Mouse (Mus musculus) midbrain, embryonic 13.5 days (tissue): ENCODE measurements around the gene Cox8a. TPM values are rescaled to one million over a fixed set of nuclear protein-coding genes. Genes with fewer than 3 reads are reported as not detected.

Source experiments
- ATAC-seq: fragments of 200-750 bp; cut with Nextera tagmentation; 2 replicates; pipeline ENCODE4 v1.8.0; 2017; ENCODE audit warnings: mild to moderate bottlenecking, moderate TSS enrichment, moderate library complexity
- H3K27ac ChIP-seq: fragments of 300-500 bp; sonication (generic); 2 replicates; pipeline ENCODE4 v1.5.1; 2015; ENCODE audit warnings: inconsistent platforms, mild to moderate bottlenecking, moderate library complexity
- H3K27me3 ChIP-seq: fragments of 300-500 bp; sonication (generic); 2 replicates; pipeline ENCODE4 v1.6.1; 2015; ENCODE audit warnings: mild to moderate bottlenecking, inconsistent platforms
- H3K36me3 ChIP-seq: fragments of 300-500 bp; sonication (generic); 2 replicates; pipeline ENCODE4 v1.6.1; 2015; ENCODE audit warnings: mild to moderate bottlenecking, inconsistent platforms
- H3K4me1 ChIP-seq: fragments of 300-500 bp; sonication (generic); replicated peaks from 2 replicates; pipeline ENCODE4 v1.6.1; 2015; ENCODE audit warnings: inconsistent platforms
- H3K4me2 ChIP-seq: fragments of 300-500 bp; sonication (generic); replicated peaks from 2 replicates; pipeline ENCODE4 v1.6.1; 2015; ENCODE audit warnings: moderate library complexity, mild to moderate bottlenecking, inconsistent platforms
- H3K4me3 ChIP-seq: fragments of 300-500 bp; sonication (generic); replicated peaks from 2 replicates; pipeline ENCODE4 v1.5.1; 2015; ENCODE audit warnings: mild to moderate bottlenecking, inconsistent platforms
- H3K9ac ChIP-seq: fragments of 300-500 bp; sonication (generic); replicated peaks from 2 replicates; pipeline ENCODE4 v1.6.1; 2015; ENCODE audit warnings: mild to moderate bottlenecking, inconsistent platforms
- H3K9me3 ChIP-seq: fragments of 300-500 bp; sonication (generic); 2 replicates; pipeline ENCODE4 v1.6.1; 2016; ENCODE audit warnings: mild to moderate bottlenecking, inconsistent platforms
- WGBS: fragments of 180-500 bp; shearing (Covaris S2); methylation state at CpG from one replicate; pipeline ENCODE4 v1.1.7; 2015; 5-methylcytosine and 5-hydroxymethylcytosine counted together
- polyA plus RNA-seq: library from polyadenylated mRNA; unstranded; fragments of >200 nt; fragmentation: Nextera tagmentation; extraction: Ambion mirVana; gene quantifications from 2 replicates; pipeline ENCODE4 v1.2.1, GENCODE M21; 2015

Cox8a gene
- polyA plus RNA-seq, 1 experiment from 2014 or later = 750 TPM

DNA sequence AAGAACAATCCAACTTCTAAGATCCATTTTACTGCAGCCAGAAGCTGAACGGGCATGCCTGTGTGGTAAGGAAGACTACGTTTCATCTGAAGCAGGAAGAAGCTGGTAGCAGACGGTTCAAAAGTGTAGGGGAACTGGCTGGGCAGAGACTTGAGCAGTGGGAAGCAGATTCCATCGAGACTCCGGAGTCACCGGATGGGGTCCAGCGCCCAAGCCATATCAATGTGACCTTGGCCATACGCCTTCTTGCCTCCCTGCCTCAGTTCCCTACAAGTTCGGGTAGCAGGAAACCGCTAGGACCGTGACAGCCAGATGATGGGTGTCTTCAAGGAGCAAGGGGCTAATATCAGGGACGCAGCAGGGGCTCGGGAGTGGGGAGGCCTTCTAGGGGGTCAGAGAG, 22.9 kb upstream of the Cox8a start:
- H3K27me3 ChIP-seq = 0 out of 2 replicates have a peak, but pooled peaks cover 10% of the 10 kb centered on the region
- peak overlapping the region; percentile 73 for H3K9ac ChIP-seq
- peaks cover 32% of the 10 kb centered on the region for H3K4me1 ChIP-seq
- ATAC-seq = 0 out of 2 replicates have a peak, but pooled peaks have one; percentile 1
- peak overlapping the region; percentile 79 for H3K4me2 ChIP-seq
- no peaks in the 10 kb centered on the region for H3K9me3 ChIP-seq
- peak overlapping the region; percentile 56 for H3K4me3 ChIP-seq
- H3K36me3 ChIP-seq = no peaks in the 10 kb centered on the region
- 4% methylated on average over 13 of the region's 13 CpGs for WGBS
- H3K27ac ChIP-seq = peak overlapping the region; percentile 86

DNA sequence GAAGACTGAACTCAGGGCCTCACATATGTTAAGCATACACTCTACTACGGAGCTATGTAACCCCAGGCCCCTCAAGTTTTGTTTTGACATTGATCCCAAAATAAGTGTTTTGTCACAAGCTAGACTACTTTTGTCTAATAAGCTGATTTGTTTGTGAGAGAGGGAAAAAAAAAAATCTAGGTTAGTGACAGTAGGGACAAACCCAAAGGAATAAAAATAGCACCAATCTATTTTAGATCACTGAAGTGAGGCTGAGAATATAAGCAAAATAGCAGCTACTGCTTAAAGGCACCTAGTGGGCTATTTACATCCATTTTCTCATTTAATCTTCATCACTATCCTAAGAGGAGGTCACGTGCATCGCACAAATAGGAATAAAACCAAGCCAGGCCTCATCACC, 22.2 kb upstream of the Cox8a start:
- Histone ChIP-seq H3K27me3 (0 out of 2 replicates have a peak, but pooled peaks cover 10% of the 10 kb centered on the region), H3K27ac (no peak overlapping the region), H3K4me3 (peak overlapping the region; percentile 56), H3K4me2 (peak overlapping the region; percentile 79), H3K36me3 (no peaks in the 10 kb centered on the region), H3K9ac (peak overlapping the region; percentile 73), H3K9me3 (no peaks in the 10 kb centered on the region), H3K4me1 (peaks cover 32% of the 10 kb centered on the region)
- no peak for ATAC-seq
- 83% methylated on average over 3 of the region's 3 CpGs for WGBS

DNA sequence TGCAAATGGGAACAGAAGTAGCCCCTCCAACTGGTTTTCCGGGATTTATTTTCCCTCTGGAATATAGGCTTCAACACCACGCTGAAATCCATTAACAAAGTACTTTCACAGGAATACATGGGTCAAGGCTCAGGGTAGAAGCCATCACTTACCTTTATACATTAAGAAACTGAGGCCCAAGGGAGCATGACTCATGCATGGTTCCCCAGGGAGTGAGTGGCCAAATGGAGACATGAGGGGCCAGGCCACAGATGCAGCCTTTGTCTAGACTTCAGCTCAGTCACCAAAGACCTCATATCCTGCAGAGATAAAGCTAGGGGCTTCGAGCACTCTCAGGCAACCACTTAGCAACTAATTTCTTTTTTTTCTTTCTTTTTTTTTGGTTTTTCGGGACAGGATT, 19.3 kb upstream of the Cox8a start:
- no peak for ATAC-seq
- no peak overlapping the region for H3K9ac ChIP-seq
- H3K9me3 ChIP-seq = no peaks in the 10 kb centered on the region
- no peak overlapping the region for H3K4me3 ChIP-seq
- H3K27ac ChIP-seq = no peak overlapping the region
- no peak overlapping the region for H3K4me2 ChIP-seq
- H3K36me3 ChIP-seq = peaks cover 20% of the 10 kb centered on the region
- WGBS = 82% methylated on average over 4 of the region's 4 CpGs
- peaks cover 32% of the 10 kb centered on the region for H3K4me1 ChIP-seq
- H3K27me3 ChIP-seq = no peaks in the 10 kb centered on the region

DNA sequence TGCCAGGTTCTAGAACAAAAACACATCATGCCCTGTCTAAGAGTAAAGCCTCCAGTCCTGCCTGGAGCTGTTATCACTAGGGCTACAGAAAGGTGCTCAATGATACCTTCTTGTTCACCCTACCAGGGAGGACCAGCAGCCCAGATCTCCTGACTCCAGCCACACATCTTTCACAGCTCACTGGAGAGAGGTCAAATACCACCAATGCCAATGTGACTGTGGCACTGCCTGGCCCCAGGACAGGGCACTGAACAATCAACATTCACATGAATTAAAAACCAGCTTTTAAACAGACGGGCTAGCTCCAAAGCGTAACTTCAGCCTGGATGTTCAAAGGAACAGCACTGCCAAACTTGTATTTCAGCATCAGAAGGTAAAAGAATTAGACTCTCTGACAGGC, 18.6 kb upstream of the Cox8a start:
- peaks cover 28% of the 10 kb centered on the region for H3K4me1 ChIP-seq
- H3K9ac ChIP-seq = no peak overlapping the region
- no peaks in the 10 kb centered on the region for H3K27me3 ChIP-seq
- H3K9me3 ChIP-seq = no peaks in the 10 kb centered on the region
- no peak overlapping the region for H3K4me3 ChIP-seq
- H3K4me2 ChIP-seq = no peak overlapping the region
- peaks cover 26% of the 10 kb centered on the region for H3K36me3 ChIP-seq
- no peak overlapping the region for H3K27ac ChIP-seq
- 91% methylated on average over 2 of the region's 2 CpGs for WGBS
- ATAC-seq = no peak

DNA sequence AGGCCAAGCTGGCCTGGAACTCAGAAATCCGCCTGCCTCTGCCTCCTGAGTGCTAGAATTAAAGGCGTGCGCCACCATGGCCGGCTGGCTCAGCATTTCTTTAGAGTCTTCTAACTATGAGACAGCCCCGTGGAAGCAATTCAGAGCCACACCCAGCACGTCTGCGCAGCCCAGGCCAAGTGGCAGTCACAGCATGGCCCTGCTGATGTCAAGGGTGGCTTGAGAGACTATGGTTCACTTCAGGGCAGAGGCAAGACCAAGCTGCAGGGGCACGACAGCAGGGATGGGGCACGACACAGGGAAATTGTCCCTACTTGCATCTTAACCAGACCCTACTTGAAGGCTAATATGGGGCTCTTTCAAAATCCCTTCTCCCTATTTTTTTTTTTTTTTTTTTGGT, 18.0 kb upstream of the Cox8a start:
- no peak for ATAC-seq
- 92% methylated on average over 9 of the region's 9 CpGs for WGBS
- H3K27ac ChIP-seq = no peak overlapping the region

DNA sequence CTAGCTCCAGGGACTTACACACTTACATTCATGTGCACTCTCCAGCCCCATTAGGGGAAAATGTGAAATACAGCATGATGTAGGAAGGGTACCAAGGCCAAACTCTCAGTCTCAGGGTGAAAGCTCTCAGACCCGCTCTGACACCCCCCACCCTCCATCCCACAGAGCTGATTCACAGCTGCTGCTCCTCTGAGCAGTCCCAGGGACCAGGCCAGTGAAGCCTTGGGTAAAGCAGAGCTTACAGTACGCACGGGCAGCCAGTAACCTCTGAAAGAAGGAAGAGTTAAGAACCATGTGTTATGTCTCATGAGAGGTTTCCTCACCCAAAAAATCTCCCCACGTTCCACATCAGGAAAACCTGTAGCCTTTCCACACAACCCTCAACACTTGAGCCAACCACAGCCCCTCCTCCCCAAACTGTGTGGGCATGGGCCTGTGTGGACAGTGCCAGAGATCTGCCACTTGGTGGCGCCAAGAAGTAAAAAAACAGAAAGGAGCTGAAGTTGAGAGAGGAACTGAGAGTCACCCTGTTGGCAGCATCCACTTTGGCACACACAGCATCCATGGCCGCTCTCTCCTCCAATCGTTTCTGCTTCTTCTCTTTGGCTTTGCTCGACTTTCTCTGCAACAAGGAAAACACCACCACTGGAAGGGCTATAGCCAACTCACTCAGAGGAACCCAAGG, 17.3 kb upstream of the Cox8a start:
- H3K27ac ChIP-seq = no peak overlapping the region
- H3K4me2 ChIP-seq = no peak overlapping the region
- no peaks in the 10 kb centered on the region for H3K9me3 ChIP-seq
- 62% methylated on average over 8 of the region's 8 CpGs for WGBS
- no peak overlapping the region for H3K4me3 ChIP-seq
- H3K9ac ChIP-seq = no peak overlapping the region
- ATAC-seq = peak; percentile 93
- H3K36me3 ChIP-seq = peaks cover 39% of the 10 kb centered on the region
- H3K4me1 ChIP-seq = peaks cover 21% of the 10 kb centered on the region
- no peaks in the 10 kb centered on the region for H3K27me3 ChIP-seq

More for the DNA sequence above, 18.0 kb upstream of the Cox8a start:
- Histone ChIP-seq H3K4me3 (no peak overlapping the region), H3K4me2 (no peak overlapping the region), H3K9me3 (no peaks in the 10 kb centered on the region), H3K27me3 (no peaks in the 10 kb centered on the region), H3K4me1 (peaks cover 28% of the 10 kb centered on the region), H3K9ac (no peak overlapping the region), H3K36me3 (peaks cover 31% of the 10 kb centered on the region)

DNA sequence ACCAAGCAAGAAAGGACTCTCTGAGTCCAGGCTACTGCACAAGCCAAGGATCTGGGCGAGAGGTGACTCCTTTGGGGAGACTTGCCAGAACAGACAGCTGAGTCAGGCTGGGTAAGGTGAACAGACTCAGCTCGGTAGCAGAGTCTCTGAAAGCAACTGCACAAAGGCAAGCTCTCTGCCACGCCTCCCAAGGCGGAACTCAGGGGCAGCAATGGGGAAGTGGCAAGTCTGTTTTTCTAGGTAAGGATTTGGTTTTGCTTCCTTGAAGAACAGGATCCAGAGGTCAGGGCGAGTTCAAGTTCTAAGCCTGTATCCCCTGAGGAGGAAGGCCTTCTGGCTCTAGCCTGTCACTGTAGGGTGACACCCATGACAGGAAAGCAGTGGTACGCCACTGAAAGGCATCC, 9.1 kb upstream of the Cox8a start:
- Histone ChIP-seq H3K4me1 (no peaks in the 10 kb centered on the region), H3K36me3 (peaks cover 59% of the 10 kb centered on the region), H3K9ac (no peak overlapping the region), H3K9me3 (no peaks in the 10 kb centered on the region), H3K27me3 (no peaks in the 10 kb centered on the region), H3K27ac (no peak overlapping the region), H3K4me3 (no peak overlapping the region), H3K4me2 (no peak overlapping the region)
- 81% methylated on average over 6 of the region's 6 CpGs for WGBS
- ATAC-seq = no peak

DNA sequence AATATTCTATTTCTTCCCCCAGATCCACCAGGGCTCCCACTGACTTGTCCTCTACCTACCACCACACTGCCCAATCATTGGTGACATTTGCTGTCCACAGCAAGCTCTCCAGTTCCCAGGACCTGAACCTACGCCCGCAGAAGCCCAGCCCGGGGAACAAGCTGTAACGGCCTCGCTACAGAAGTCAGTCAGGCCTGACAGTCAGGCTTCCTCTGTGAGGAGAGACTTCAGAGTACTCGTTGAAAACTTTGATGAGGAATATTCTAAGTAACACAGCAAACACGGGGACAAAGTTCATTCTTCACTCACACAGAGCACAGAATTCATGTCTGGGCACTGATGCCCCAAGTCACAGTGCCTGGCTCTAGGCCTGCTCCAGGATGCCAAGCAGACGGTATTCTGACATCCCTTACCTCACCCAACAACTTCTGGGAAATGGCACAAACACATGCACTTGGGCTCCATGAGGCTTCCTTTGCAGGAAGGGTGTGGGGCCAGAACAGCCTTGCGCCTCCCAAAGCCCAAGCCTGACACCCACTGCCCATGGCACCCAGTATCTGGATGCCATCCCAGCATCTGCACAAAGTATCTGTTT, 7.8 kb upstream of the Cox8a start:
- Histone ChIP-seq H3K4me3 (no peak overlapping the region), H3K27me3 (no peaks in the 10 kb centered on the region), H3K9ac (no peak overlapping the region), H3K27ac (no peak overlapping the region), H3K4me2 (no peak overlapping the region), H3K9me3 (no peaks in the 10 kb centered on the region), H3K4me1 (no peaks in the 10 kb centered on the region), H3K36me3 (peaks cover 46% of the 10 kb centered on the region)
- ATAC-seq = no peak
- 85% methylated on average over 9 of the region's 9 CpGs for WGBS

DNA sequence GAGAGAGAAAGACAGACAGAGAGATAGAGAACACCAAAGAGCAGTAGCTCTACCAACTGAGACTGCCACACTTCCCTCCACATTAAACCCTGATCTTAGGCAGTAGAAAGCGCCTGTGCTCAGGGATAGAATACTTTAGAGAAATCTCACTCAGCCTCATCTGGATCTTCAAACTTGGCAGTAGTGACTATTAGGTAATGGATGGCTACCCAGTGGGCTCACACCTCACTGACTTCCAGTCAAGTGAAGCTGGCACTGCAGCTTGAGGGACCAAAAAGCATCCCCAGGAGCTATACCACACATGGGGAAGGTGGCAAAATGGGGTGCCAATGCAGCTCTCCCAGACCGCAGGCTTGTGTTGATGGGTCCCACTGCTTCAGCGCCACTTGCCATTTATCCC, 6.8 kb upstream of the Cox8a start:
- no peak for ATAC-seq
- no peak overlapping the region for H3K4me2 ChIP-seq
- H3K4me1 ChIP-seq = no peaks in the 10 kb centered on the region
- H3K36me3 ChIP-seq = peaks cover 37% of the 10 kb centered on the region
- H3K4me3 ChIP-seq = no peak overlapping the region
- WGBS = 92% methylated on average over 3 of the region's 3 CpGs
- no peak overlapping the region for H3K27ac ChIP-seq
- H3K9ac ChIP-seq = no peak overlapping the region
- H3K27me3 ChIP-seq = no peaks in the 10 kb centered on the region
- H3K9me3 ChIP-seq = no peaks in the 10 kb centered on the region

DNA sequence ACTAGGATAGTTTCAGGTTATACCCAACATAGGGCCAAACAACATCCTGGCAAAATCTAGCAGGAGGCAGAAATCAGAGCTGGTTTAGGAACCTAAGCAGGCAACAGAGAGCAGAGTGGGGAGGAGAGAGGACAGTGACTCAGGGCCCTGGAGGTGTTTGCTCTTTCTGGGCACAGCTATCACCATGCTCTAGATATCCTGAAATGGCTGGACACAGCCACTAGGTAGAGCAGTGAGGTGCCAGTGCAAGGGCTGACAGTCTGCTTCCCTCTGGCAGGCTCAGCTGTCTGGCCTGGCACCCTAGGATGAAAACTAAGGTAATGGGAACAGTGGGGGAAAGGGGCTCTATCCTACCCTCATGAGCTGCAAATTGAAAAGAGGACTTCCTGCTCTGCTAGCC, 6.1 kb upstream of the Cox8a start:
- Histone ChIP-seq H3K36me3 (peaks cover 29% of the 10 kb centered on the region), H3K9me3 (no peaks in the 10 kb centered on the region), H3K4me2 (no peak overlapping the region), H3K27ac (no peak overlapping the region), H3K27me3 (no peaks in the 10 kb centered on the region), H3K4me1 (no peaks in the 10 kb centered on the region), H3K9ac (no peak overlapping the region), H3K4me3 (no peak overlapping the region)
- ATAC-seq = no peak

DNA sequence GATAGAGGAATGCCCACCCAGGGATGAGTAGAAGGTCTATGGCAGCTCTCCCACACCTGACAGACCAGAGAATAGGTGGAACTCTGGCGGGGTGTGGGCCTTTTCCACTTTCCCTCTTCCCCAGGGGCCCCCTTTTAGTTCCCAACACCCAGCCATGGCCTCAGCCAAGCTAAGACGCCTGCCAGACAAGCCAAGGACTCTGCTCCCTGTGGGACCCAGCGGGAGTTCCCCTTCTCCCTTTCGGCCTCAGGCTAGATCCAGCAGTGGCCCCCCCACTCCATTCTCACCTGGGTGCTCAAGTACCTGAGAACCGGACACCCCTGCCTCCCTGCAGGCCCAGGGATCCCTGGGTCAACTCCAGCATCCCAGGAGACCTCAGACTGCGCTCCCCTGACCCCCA, 4.8 kb upstream of the Cox8a start:
- peaks cover 16% of the 10 kb centered on the region for H3K36me3 ChIP-seq
- H3K4me3 ChIP-seq = no peak overlapping the region
- no peak for ATAC-seq
- H3K27ac ChIP-seq = no peak overlapping the region
- 86% methylated on average over 6 of the region's 6 CpGs for WGBS
- no peak overlapping the region for H3K4me2 ChIP-seq
- H3K27me3 ChIP-seq = no peaks in the 10 kb centered on the region
- H3K4me1 ChIP-seq = peaks cover 7% of the 10 kb centered on the region
- H3K9ac ChIP-seq = no peak overlapping the region
- no peaks in the 10 kb centered on the region for H3K9me3 ChIP-seq

DNA sequence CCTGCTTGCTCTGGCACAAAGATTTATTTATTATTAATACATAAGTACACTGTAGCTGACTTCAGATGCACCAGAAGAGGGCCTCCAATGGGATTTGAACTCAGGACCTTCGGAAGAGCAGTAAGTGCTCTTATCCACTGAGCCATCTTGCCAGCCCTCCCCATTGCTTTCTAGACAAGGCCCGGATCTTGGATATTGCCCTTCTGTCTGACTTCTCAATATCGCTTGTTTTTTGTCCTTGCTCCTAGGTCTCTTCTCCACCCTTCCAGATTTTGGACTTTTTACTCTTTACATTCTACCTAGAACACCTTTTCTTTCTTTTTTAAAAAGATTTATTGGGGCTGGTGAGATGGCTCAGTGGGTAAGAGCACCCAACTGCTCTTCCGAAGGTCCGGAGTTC, 1.3 kb upstream of the Cox8a start:
- Histone ChIP-seq H3K9me3 (no peaks in the 10 kb centered on the region), H3K36me3 (peaks cover 23% of the 10 kb centered on the region), H3K27ac (no peak overlapping the region), H3K27me3 (no peaks in the 10 kb centered on the region), H3K9ac (no peak overlapping the region), H3K4me1 (peaks cover 36% of the 10 kb centered on the region), H3K4me2 (0 out of 2 replicates have a peak overlapping the region, but pooled peaks have one; percentile 78), H3K4me3 (no peak overlapping the region)
- 100% methylated on average over 5 of the region's 5 CpGs for WGBS
- no peak for ATAC-seq

DNA sequence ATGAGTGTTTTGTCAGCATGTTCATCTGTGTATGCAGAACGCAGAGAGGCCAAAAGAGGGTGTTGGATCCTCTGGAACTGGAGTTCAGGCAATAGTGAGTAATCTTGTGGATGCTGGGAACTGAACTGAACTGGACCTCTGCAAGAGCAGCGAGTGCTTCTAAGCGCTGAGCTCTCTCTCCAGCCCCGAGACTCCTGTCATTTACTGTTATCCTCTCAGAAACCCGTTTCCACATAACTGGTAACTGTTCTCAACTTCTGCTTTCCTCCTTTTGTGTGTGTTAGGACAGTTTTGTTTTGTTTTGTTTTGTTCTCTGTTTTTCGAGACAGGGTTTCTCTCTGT, 481 bp upstream of the Cox8a start:
- Histone ChIP-seq H3K4me1 (peaks cover 36% of the 10 kb centered on the region), H3K4me2 (peak overlapping the region; percentile 78), H3K27me3 (no peaks in the 10 kb centered on the region), H3K4me3 (peak overlapping the region; percentile 82), H3K27ac (no peak overlapping the region), H3K9me3 (no peaks in the 10 kb centered on the region), H3K36me3 (peaks cover 30% of the 10 kb centered on the region), H3K9ac (peak overlapping the region; percentile 44; the same call in 1 of the 2 replicates)
- ATAC-seq = peak; percentile 46; the same call in 1 of the 2 replicates
- WGBS = 11% methylated on average over 6 of the region's 6 CpGs
